Mouse (Mus musculus) CH12.LX (cell line): ENCODE results near the gene Bicd2. TPM values are rescaled to one million over a fixed set of nuclear protein-coding genes. Genes with fewer than 3 reads are reported as not detected.

ENCODE experiments used
- DNase-seq: peaks from one replicate; pipeline ENCODE4 v3.0.0-alpha.2; 2013; ENCODE audit errors: extremely low read depth
- H3K27ac ChIP-seq: 2 replicates; pipeline ENCODE4 v1.5.1; 2012; ENCODE audit warnings: low read depth, mild to moderate bottlenecking, control low read depth, moderate library complexity; ENCODE audit not compliant: insufficient read depth
- H3K27me3 ChIP-seq: replicated peaks from 2 replicates; pipeline ENCODE3; 2012; ENCODE audit warnings: inconsistent platforms
- H3K36me3 ChIP-seq, 2 experiments: replicated peaks in 1 of 2; 2 replicates each; pipeline versions ENCODE3 to v1.6.1; 2012; ENCODE audit warnings: inconsistent platforms in 1 of 2, low read length in 1 of 2, mild to moderate bottlenecking in 1 of 2, mixed read lengths in 1 of 2, moderate library complexity in 1 of 2; ENCODE audit not compliant: control insufficient read depth in 1 of 2, insufficient read depth in 1 of 2
- H3K4me1 ChIP-seq, 2 experiments: 2 replicates each; pipeline ENCODE4 v1.6.1; 2012; ENCODE audit warnings: inconsistent platforms in 1 of 2, moderate library complexity in 1 of 2; ENCODE audit not compliant: insufficient read depth in 2 of 2, control insufficient read depth in 1 of 2
- H3K4me2 ChIP-seq: 2 replicates; pipeline ENCODE4 v1.6.1; 2012; ENCODE audit warnings: low read depth, mild to moderate bottlenecking, control low read depth; ENCODE audit not compliant: poor library complexity, insufficient read depth, severe bottlenecking
- H3K4me3 ChIP-seq, 3 experiments: fragments of 150-350 bp in 1 of 3; sonication (generic) in 1 of 3; replicated peaks in 1 of 3; 2 replicates each; pipeline versions ENCODE3 to v1.5.1; 2011 to 2012; ENCODE audit warnings: low read depth in 2 of 3, low read length in 2 of 3, mild to moderate bottlenecking in 2 of 3, moderate library complexity in 2 of 3, control low read depth in 1 of 3, improper control_type of control experiment in 1 of 3, inconsistent platforms in 1 of 3, mixed read lengths in 1 of 3; ENCODE audit not compliant: poor library complexity in 1 of 3
- H3K79me2 ChIP-seq: replicated peaks from 2 replicates; pipeline ENCODE4 v1.6.1; 2012; ENCODE audit warnings: mild to moderate bottlenecking, moderate library complexity; ENCODE audit not compliant: control insufficient read depth, poor library complexity, insufficient read depth, severe bottlenecking; ENCODE audit errors: extremely low read depth
- H3K9ac ChIP-seq: 2 replicates; pipeline ENCODE4 v1.6.1; 2012; ENCODE audit warnings: low read depth, mild to moderate bottlenecking, control low read depth, moderate library complexity; ENCODE audit not compliant: insufficient read depth
- H3K9me3 ChIP-seq: replicated peaks from 2 replicates; pipeline ENCODE3; 2012; ENCODE audit warnings: low read length, inconsistent platforms, mixed read lengths
- CHD1 ChIP-seq: IDR thresholded peaks from 2 replicates; pipeline ENCODE4 v1.6.1; 2012; ENCODE audit warnings: low read depth, low read length, improper control_type of control experiment, inconsistent platforms
- CHD2 ChIP-seq: IDR thresholded peaks from 2 replicates; pipeline ENCODE4 v1.6.1; 2011; ENCODE audit warnings: low read length, improper control_type of control experiment
- ELF1 ChIP-seq: IDR thresholded peaks from 2 replicates; pipeline ENCODE4 v1.6.1; 2014; ENCODE audit warnings: low read depth, mild to moderate bottlenecking, inconsistent platforms, low read length, improper control_type of control experiment
- EP300 ChIP-seq: IDR thresholded peaks from 2 replicates; pipeline ENCODE4 v1.6.1; 2011; ENCODE audit warnings: low read length, improper control_type of control experiment
- ETS1 ChIP-seq: conservative IDR thresholded peaks from 2 replicates; pipeline ENCODE4 v1.6.1; 2012; ENCODE audit warnings: low read depth, mild to moderate bottlenecking, inconsistent platforms, low read length, improper control_type of control experiment, moderate library complexity
- GABPA ChIP-seq: IDR thresholded peaks from 2 replicates; pipeline ENCODE4 v1.6.1; 2012; ENCODE audit warnings: low read depth, low read length, improper control_type of control experiment, inconsistent platforms; ENCODE audit not compliant: insufficient replicate concordance
- JUN ChIP-seq: IDR thresholded peaks from 2 replicates; pipeline ENCODE4 v1.6.1; 2011; ENCODE audit warnings: low read depth, mild to moderate bottlenecking, low read length, improper control_type of control experiment, moderate library complexity; ENCODE audit not compliant: insufficient read depth
- JUND ChIP-seq: conservative IDR thresholded peaks from 2 replicates; pipeline ENCODE4 v1.6.1; 2011; ENCODE audit warnings: low read depth, low read length, improper control_type of control experiment
- MEF2A ChIP-seq: IDR thresholded peaks from 2 replicates; pipeline ENCODE4 v1.6.1; 2014; ENCODE audit warnings: low read depth, mild to moderate bottlenecking, inconsistent platforms, low read length, improper control_type of control experiment, borderline replicate concordance
- NELFE ChIP-seq: IDR thresholded peaks from 2 replicates; pipeline ENCODE4 v1.6.1; 2011; ENCODE audit warnings: low read depth, low read length, improper control_type of control experiment
- PAX5 ChIP-seq: IDR thresholded peaks from 2 replicates; pipeline ENCODE4 v1.6.1; 2012; ENCODE audit warnings: low read length, inconsistent platforms, mixed read lengths
- POLR2A ChIP-seq: IDR thresholded peaks from 2 replicates; pipeline ENCODE4 v1.6.1; 2011; ENCODE audit warnings: low read depth, mild to moderate bottlenecking, improper control_type of control experiment, low read length
- RAD21 ChIP-seq: IDR thresholded peaks from 2 replicates; pipeline ENCODE4 v1.6.1; 2011; ENCODE audit warnings: low read depth, mild to moderate bottlenecking, low read length, improper control_type of control experiment, moderate library complexity
- RCOR1 ChIP-seq: conservative IDR thresholded peaks from 2 replicates; pipeline ENCODE4 v1.6.1; 2012; ENCODE audit warnings: low read depth, mild to moderate bottlenecking, inconsistent platforms, low read length, improper control_type of control experiment
- SIN3A ChIP-seq: IDR thresholded peaks from 2 replicates; pipeline ENCODE4 v1.6.1; 2012; ENCODE audit warnings: low read length, improper control_type of control experiment, inconsistent platforms
- SMC3 ChIP-seq: IDR thresholded peaks from 2 replicates; pipeline ENCODE4 v1.6.1; 2011; ENCODE audit warnings: low read depth, low read length, improper control_type of control experiment
- TCF12 ChIP-seq: IDR thresholded peaks from 2 replicates; pipeline ENCODE4 v1.6.1; 2014; ENCODE audit warnings: low read depth, mild to moderate bottlenecking, inconsistent platforms, low read length, improper control_type of control experiment
- USF2 ChIP-seq: conservative IDR thresholded peaks from 2 replicates; pipeline ENCODE4 v1.6.1; 2011; ENCODE audit warnings: low read depth, low read length, improper control_type of control experiment
- ZNF384 ChIP-seq: IDR thresholded peaks from 2 replicates; pipeline ENCODE4 v1.6.1; 2012; ENCODE audit warnings: low read depth, low read length, improper control_type of control experiment, inconsistent platforms
- dilution Hi-C: fragments of 300-500 bp; cut with MboI; formaldehyde crosslinking; loops from 2 replicates; pipeline ENCODE4 v1.14.3; 2020; ENCODE audit warnings: low sequenced_read_pairs; ENCODE audit not compliant: extremely low pct_unique_long_range_greater_than_20kb, extremely low pct_ligation_motif_present
- in situ Hi-C: fragments of 300-500 bp; cut with MboI; formaldehyde crosslinking; loops from 3 replicates; pipeline ENCODE4 v1.14.3; 2019; ENCODE audit warnings: low sequenced_read_pairs, low pct_ligation_motif_present, low pct_unique_long_range_greater_than_20kb, mixed read lengths
- polyA plus RNA-seq: library from polyadenylated mRNA; unstranded; fragments of >175 nt; gene quantifications from 2 replicates; pipeline ENCODE4 v1.2.1, GENCODE M21; 2012; ENCODE audit warnings: low read depth; ENCODE audit not compliant: insufficient read length
- total RNA-seq, 2 experiments: library from RNA; depleted of rRNA; stranded (reverse); fragments of 300-350 nt in 1 of 2; fragments of >200 nt in 1 of 2; gene quantifications; 2 replicates each; pipeline ENCODE4 v1.2.3; 2012 to 2014

Bicd2 gene
- total and polyA plus RNA-seq, 3 experiments = 16.9 to 26.5 (median 21.0) TPM

- dilution Hi-C loops = no loop called here
- Histone ChIP-seq H3K4me1 (peaks cover 28 to 83% of the 10 kb centered on the region in 2 experiments), H3K9ac (peak overlapping the region; percentile 23; the same call in 1 of the 2 replicates), H3K9me3 (no peaks in the 10 kb centered on the region), H3K79me2 (no peaks in the 10 kb centered on the region), H3K27me3 (no peaks in the 10 kb centered on the region), H3K36me3 (peaks cover 21 to 59% of the 10 kb centered on the region in 2 experiments), H3K4me2 (no peak overlapping the region), H3K4me3 (no peak overlapping the region), H3K27ac (no peak overlapping the region)
- TF ChIP-seq ETS1 (peak; percentile 46), EP300 (no peak), CHD2 (peak; percentile 58), JUN (peak; percentile 56; the same call in 1 of the 2 replicates), MEF2A (0 out of 2 replicates have a peak, but pooled peaks have one; percentile 25), ELF1 (peak; percentile 40)
- peak; percentile 82 for DNase-seq
- in situ Hi-C loops = no loop called here
Measured at GRCm38 (mm10) chr13:49371428-49371899, 30.1 kb downstream of the Bicd2 start.

DNA sequence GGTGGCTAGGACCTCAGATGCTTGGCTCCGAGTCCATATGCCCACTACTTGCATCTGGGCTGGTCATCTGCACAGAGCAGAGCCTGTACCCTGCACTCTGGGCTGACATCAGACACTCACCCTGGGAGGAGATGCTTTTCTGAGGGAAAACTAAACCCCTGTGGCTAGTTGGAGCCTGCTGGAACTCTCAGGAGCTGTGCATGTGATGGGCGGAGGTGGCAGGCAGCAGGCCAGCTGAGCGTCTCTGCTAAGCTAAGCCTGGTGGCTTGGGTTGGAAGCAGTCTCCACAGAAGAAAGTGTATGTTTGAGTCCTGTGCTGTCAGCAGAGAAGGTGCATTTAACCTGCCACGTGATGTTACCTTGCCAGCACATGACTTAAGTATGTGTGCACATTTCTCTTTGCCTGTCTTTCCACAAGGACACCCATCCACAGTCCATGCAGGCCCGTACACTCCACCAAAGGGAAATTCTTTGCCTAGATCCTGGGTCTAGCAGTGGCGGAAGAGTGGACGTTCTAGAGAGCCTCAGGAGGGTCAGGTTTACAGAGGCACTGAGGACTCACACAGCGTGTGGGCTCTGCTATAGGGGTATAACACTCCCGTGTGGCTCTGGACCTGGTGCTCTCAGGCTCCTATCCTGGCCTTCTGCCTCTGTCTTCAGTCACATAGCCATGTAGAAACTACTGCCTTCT, 31.1 kb downstream of the Bicd2 start:
- H3K27ac ChIP-seq = no peak overlapping the region

DNA sequence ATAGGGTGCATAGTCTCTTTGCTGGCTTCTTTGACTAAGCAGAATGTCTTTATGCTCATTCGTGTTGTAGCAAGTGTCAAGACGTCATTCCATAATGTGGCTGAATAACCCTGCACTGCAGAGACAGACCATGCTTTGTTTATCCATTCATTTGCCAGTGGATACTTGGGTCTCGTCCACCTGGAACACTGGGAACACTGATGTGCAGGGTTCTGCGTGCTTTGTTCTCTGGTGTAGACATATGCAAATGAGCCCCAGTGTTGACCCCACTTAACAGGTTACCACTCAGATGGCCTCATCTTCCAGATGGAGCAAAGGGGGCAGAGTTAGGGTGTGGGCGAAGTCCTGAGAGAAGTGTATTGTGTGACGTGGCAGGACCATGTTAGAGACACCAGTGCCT, 32.9 kb downstream of the Bicd2 start:
- Histone ChIP-seq H3K9ac (no peak overlapping the region), H3K4me2 (no peak overlapping the region), H3K27ac (no peak overlapping the region), H3K4me3 (no peak overlapping the region), H3K9me3 (no peaks in the 10 kb centered on the region), H3K27me3 (no peaks in the 10 kb centered on the region), H3K79me2 (no peaks in the 10 kb centered on the region), H3K4me1 (peaks cover 22 to 58% of the 10 kb centered on the region in 2 experiments), H3K36me3 (peaks cover 40 to 78% of the 10 kb centered on the region in 2 experiments)
- in situ Hi-C loops = no loop called here
- DNase-seq = no peak
- dilution Hi-C loops = no loop called here
- no peak for TF ChIP-seq SIN3A
- TF ChIP-seq JUND = no peak
- TF ChIP-seq RAD21 = no peak
- TF ChIP-seq CHD1 = no peak
- no peak for TF ChIP-seq PAX5
- TF ChIP-seq RCOR1 = no peak
- no peak for TF ChIP-seq ZNF384
- no peak for TF ChIP-seq GABPA
- TF ChIP-seq JUN = no peak
- TF ChIP-seq MEF2A = no peak
- TF ChIP-seq NELFE = no peak
- TF ChIP-seq SMC3 = no peak
- no peak for TF ChIP-seq USF2
- TF ChIP-seq POLR2A = no peak
- no peak for TF ChIP-seq TCF12

More for the DNA sequence above, 31.1 kb downstream of the Bicd2 start:
- TF ChIP-seq ZNF384 = no peak
- TF ChIP-seq, all 38 proteins: peak for 0
- Histone ChIP-seq H3K4me2 (no peak overlapping the region), H3K36me3 (peaks cover 25 to 67% of the 10 kb centered on the region in 2 experiments), H3K4me3 (no peak overlapping the region), H3K9me3 (no peaks in the 10 kb centered on the region), H3K79me2 (no peaks in the 10 kb centered on the region), H3K27me3 (no peaks in the 10 kb centered on the region), H3K4me1 (peaks cover 28 to 76% of the 10 kb centered on the region in 2 experiments), H3K9ac (no peak overlapping the region)
- no peak for DNase-seq
- dilution Hi-C loops = no loop called here
- in situ Hi-C loops = no loop called here
